Mouse (Mus musculus): Measurements from ENCODE around the gene Acap3. TPM values are rescaled to one million over a fixed set of nuclear protein-coding genes. Genes with fewer than 3 reads are reported as not detected.

The Acap3 gene
- polyA plus RNA-seq, 1 experiment from 2014 or later, result 8.2 TPM

DNA sequence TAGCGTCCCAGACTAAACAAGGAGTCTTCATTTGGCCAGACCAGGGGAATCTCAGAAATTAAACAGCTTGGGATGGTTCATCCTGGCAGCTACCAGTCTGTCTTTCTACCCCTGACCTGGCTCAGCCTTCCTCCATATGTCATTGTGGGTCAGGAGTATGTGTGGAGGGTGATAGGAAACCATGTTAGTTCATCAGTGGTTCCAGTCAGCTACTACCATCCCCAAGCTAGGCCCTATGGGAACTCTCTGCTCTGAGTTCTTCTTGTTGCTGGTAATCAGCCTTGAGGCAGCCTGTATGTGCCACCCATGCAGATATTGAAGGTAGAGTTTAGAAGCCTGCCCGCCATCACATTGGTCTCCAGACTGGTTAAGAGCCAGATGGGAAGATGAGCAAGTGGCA lies 6.7 kb downstream of the Acap3 start:
- Histone ChIP-seq H3K36me3 (peaks cover 26% of the 10 kb centered on the region), H3K4me1 (replicated peaks) (peaks cover 33% of the 10 kb centered on the region), H3K9me3 (replicated peaks) (no peaks in the 10 kb centered on the region), H3K27me3 (no peaks in the 10 kb centered on the region), H3K4me3 (no peak overlapping the region), H3K27ac (no peak overlapping the region), H3K4me2 (no peak overlapping the region), H3K9ac (no peak overlapping the region)
- no peak for ATAC-seq (replicated peaks; ENCODE audit: insufficient number of reproducible peaks, insufficient read depth, low FRiP score, low read depth)
- 100% methylated on average over 2 of the region's 2 CpGs for WGBS

DNA sequence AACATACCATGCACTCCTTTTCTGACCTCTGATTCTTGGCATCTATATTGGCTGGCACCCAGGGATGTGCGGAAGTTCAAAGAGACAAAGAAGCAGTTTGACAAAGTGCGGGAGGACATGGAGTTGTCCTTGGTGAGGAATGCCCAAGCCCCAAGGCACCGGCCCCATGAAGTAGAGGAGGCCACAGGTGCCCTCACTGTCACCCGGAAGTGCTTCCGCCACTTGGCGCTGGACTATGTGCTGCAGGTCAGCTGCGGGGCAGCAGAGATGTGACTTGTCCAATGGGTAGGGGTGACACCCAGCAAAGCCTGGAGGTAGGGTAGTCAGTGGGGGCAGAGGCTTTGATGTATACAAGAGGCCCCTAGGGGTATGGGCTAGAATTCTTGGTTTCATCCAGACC lies 7.7 kb downstream of the Acap3 start:
- H3K27ac ChIP-seq, result no peak overlapping the region
- H3K4me2 ChIP-seq, result no peak overlapping the region
- H3K4me3 ChIP-seq, result no peak overlapping the region
- H3K27me3 ChIP-seq, result no peaks in the 10 kb centered on the region
- no peak overlapping the region for H3K9ac ChIP-seq
- WGBS, result 87% methylated on average over 7 of the region's 7 CpGs
- peaks cover 36% of the 10 kb centered on the region for H3K36me3 ChIP-seq
- no peaks in the 10 kb centered on the region for H3K9me3 ChIP-seq (replicated peaks)
- ATAC-seq (replicated peaks; ENCODE audit: insufficient number of reproducible peaks, insufficient read depth, low FRiP score, low read depth), result no peak
- H3K4me1 ChIP-seq (replicated peaks), result peaks cover 24% of the 10 kb centered on the region

DNA sequence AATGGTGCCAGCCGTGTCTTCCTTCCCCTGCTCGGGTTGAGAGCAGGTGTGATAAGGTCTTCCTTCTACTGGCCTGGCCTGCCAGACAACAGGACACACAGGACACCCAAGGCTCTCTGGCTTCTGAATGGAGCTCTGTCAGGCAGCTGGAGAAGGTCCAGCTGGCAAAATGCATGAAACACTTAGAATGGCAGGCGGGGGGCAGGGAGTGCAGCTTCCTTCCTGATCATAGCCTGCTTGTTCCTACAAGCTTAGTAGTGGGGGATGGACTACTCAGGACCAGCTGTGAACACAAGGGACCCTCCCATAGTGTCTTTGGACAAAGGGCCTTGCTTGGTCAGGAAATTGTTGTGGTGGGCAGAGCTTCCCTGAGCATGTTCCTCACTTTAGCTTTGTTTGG lies 9.6 kb downstream of the Acap3 start:
- Histone ChIP-seq H3K27me3 (no peaks in the 10 kb centered on the region), H3K4me2 (no peak overlapping the region), H3K36me3 (peaks cover 45% of the 10 kb centered on the region), H3K27ac (no peak overlapping the region), H3K4me3 (no peak overlapping the region), H3K4me1 (replicated peaks) (peaks cover 12% of the 10 kb centered on the region), H3K9me3 (replicated peaks) (no peaks in the 10 kb centered on the region), H3K9ac (no peak overlapping the region)
- WGBS, result 29% methylated on average over 3 of the region's 3 CpGs
- ATAC-seq (replicated peaks; ENCODE audit: insufficient number of reproducible peaks, insufficient read depth, low FRiP score, low read depth), result 0 out of 2 replicates have a peak, but pooled peaks have one; percentile 44

DNA sequence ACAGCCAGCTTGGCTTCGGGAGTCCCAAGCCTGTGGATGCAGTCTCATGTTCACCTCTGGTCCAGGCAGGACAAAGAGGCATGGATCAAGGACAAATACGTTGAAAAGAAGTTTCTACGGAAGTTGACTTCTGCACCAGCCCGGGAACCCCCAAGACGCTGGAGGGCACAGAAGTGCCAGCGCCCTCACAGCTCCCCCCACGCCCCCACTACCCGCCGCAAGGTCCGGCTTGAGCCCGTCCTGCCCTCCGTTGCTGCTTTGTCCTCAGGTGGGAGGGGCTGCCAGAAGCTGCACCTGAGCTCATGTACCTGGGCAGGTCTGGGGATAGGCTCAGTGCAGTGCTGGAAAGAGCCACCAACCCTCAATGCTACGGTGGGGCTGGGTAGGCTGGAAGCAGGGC lies 11.6 kb downstream of the Acap3 start:
- H3K4me3 ChIP-seq, result no peak overlapping the region
- no peak overlapping the region for H3K27ac ChIP-seq
- peaks cover 12% of the 10 kb centered on the region for H3K4me1 ChIP-seq (replicated peaks)
- H3K27me3 ChIP-seq, result no peaks in the 10 kb centered on the region
- ATAC-seq (replicated peaks; ENCODE audit: insufficient number of reproducible peaks, insufficient read depth, low FRiP score, low read depth), result no peak
- H3K36me3 ChIP-seq, result peaks cover 40% of the 10 kb centered on the region; the same call in 1 of the 2 replicates
- H3K9ac ChIP-seq, result no peak overlapping the region
- WGBS, result 92% methylated on average over 13 of the region's 13 CpGs
- H3K4me2 ChIP-seq, result no peak overlapping the region
- H3K9me3 ChIP-seq (replicated peaks), result no peaks in the 10 kb centered on the region

DNA sequence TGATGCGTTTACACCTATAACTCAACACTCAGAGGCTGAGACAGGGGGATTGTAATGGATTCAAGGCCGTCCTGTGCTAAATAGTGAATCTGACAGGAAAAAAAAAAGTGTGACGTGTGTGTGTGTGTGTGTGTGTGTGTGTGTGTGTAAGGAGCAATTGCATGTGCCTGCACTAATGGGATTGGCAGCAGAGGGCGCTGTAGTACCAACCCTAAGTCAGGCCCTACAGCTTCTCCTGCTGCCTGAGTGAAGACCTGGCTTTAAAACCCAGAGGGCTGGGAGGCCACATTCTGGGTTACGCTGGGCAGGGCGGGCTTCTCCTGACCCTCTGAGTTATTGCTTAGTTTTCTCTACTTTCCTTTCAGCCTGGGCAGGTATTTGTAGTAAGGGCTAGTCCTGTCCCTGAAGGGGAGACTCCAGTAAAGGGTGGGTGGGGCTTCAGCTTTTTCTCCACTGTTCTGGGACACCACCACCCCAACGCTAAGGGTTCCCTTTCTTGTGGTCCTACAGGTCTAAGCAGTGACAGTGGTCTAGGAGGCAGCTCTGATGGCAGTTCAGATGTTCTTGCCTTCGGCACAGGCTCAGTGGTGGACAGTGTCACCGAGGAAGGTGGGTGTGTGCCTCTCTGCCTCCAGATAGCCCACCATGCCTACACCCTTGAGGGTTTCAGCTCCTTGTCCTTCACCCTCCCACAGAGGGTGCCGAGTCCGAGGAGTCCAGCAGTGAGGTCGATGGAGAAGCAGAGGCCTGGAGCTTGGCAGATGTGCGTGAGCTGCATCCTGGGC lies 12.9 kb downstream of the Acap3 start:
- no peak overlapping the region for H3K4me2 ChIP-seq
- ATAC-seq (replicated peaks; ENCODE audit: insufficient number of reproducible peaks, insufficient read depth, low FRiP score, low read depth), result no peak
- no peak overlapping the region for H3K9ac ChIP-seq
- 92% methylated on average over 13 of the region's 13 CpGs for WGBS
- peaks cover 37% of the 10 kb centered on the region; the same call in 1 of the 2 replicates for H3K36me3 ChIP-seq
- H3K4me3 ChIP-seq, result no peak overlapping the region
- H3K27ac ChIP-seq, result no peak overlapping the region
- H3K9me3 ChIP-seq (replicated peaks), result no peaks in the 10 kb centered on the region
- peaks cover 12% of the 10 kb centered on the region for H3K4me1 ChIP-seq (replicated peaks)
- H3K27me3 ChIP-seq, result no peaks in the 10 kb centered on the region

DNA sequence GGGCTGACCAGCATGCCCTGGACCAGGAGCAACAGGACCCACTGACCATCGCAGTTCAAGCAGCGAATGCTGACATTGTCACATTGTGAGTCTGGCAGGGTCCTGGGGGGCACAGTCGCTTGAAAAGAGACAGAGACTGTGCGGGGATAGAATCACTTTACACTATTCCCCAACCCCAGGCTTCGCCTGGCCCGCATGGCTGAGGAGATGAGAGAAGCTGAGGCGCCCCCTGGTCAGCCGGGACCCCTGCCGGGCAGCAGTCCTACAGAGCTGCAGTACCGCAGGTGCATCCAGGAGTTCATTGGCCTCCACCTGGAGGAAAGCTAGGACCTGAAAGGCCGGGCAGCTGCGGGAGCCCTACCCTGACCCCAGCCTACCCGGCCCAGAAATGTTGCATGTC lies 14.0 kb downstream of the Acap3 start:
- Histone ChIP-seq H3K4me3 (no peak overlapping the region), H3K27ac (no peak overlapping the region), H3K9ac (no peak overlapping the region), H3K27me3 (no peaks in the 10 kb centered on the region), H3K4me2 (no peak overlapping the region), H3K36me3 (peaks cover 32% of the 10 kb centered on the region; the same call in 1 of the 2 replicates), H3K4me1 (replicated peaks) (peaks cover 12% of the 10 kb centered on the region), H3K9me3 (replicated peaks) (no peaks in the 10 kb centered on the region)
- 87% methylated on average over 13 of the region's 13 CpGs for WGBS
- no peak for ATAC-seq (replicated peaks; ENCODE audit: insufficient number of reproducible peaks, insufficient read depth, low FRiP score, low read depth)

DNA sequence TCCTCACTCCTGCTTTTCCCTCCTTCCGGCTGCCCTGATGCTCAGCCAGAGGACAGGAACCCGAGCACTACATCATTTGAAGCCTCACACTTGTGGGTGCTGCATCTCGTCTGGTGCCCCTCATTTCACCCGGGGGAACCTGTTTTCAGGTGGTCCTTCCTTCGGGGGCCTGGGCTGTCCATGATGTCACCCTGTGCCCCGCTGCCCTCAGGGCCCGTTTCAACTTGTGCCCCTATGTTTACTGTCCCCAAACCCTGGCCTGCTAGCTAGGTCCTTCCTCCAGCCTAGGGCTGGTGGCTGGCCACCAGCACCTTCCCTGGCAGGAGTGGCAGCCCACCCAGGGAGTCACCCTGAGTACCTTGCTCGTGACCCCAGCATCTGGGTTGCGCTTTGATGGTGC lies 14.5 kb downstream of the Acap3 start:
- Histone ChIP-seq H3K4me2 (no peak overlapping the region), H3K27me3 (no peaks in the 10 kb centered on the region), H3K9me3 (replicated peaks) (no peaks in the 10 kb centered on the region), H3K9ac (no peak overlapping the region), H3K4me3 (no peak overlapping the region), H3K4me1 (replicated peaks) (peaks cover 7% of the 10 kb centered on the region), H3K27ac (no peak overlapping the region), H3K36me3 (peaks cover 32% of the 10 kb centered on the region; the same call in 1 of the 2 replicates)
- no peak for ATAC-seq (replicated peaks; ENCODE audit: insufficient number of reproducible peaks, insufficient read depth, low FRiP score, low read depth)
- WGBS, result 84% methylated on average over 9 of the region's 9 CpGs

DNA sequence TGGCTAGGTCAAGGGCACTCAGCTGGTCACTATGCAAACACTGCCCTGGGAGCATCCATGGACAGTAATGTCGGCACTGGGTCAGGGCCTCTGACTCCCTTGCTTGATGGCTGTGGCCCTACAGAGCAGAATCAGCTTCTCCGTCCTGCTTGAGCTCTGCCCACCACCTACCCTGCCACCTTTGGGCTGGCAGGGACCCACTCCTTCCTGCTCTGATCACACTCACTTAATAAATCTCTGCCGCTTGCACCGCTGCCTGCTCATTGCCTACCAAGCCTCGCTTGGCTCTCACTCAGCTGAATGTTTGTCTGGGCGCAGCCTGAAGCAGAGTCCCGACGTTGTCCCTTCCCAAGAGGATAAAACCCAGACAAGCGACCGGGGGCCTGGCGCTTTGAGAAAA lies 15.4 kb downstream of the Acap3 start:
- Histone ChIP-seq H3K4me3 (no peak overlapping the region), H3K27me3 (no peaks in the 10 kb centered on the region), H3K9me3 (replicated peaks) (no peaks in the 10 kb centered on the region), H3K36me3 (peaks cover 31% of the 10 kb centered on the region; the same call in 1 of the 2 replicates), H3K4me1 (replicated peaks) (no peaks in the 10 kb centered on the region), H3K27ac (no peak overlapping the region), H3K4me2 (no peak overlapping the region), H3K9ac (no peak overlapping the region)
- ATAC-seq (replicated peaks; ENCODE audit: insufficient number of reproducible peaks, insufficient read depth, low FRiP score, low read depth), result no peak
- WGBS, result 66% methylated on average over 11 of the region's 11 CpGs

DNA sequence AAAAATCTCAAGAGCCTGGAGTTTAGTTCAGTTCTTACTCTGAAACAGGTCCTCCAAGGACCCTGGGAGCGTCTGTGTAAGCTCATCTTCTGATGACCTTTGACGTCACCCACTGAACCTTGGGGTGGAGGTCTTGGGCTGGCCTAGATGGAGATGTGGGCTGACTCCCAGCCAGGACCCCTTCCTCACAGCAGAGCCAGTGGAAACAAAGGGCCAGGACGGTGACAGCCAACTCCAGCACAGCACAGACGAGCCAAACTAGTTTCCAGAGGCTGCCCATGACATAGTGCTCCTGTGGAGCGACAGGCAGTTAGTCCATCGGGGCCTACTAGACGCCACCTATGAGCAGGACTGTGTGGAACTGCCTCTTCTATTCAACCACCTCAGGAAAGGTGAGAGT lies 16.7 kb downstream of the Acap3 start:
- WGBS, result 70% methylated on average over 7 of the region's 7 CpGs
- no peak overlapping the region for H3K4me2 ChIP-seq
- no peaks in the 10 kb centered on the region for H3K4me1 ChIP-seq (replicated peaks)
- ATAC-seq (replicated peaks; ENCODE audit: insufficient number of reproducible peaks, insufficient read depth, low FRiP score, low read depth), result no peak
- no peak overlapping the region for H3K27ac ChIP-seq
- H3K9ac ChIP-seq, result no peak overlapping the region
- H3K9me3 ChIP-seq (replicated peaks), result no peaks in the 10 kb centered on the region
- H3K36me3 ChIP-seq, result peaks cover 19% of the 10 kb centered on the region; the same call in 1 of the 2 replicates
- no peak overlapping the region for H3K4me3 ChIP-seq
- no peaks in the 10 kb centered on the region for H3K27me3 ChIP-seq

DNA sequence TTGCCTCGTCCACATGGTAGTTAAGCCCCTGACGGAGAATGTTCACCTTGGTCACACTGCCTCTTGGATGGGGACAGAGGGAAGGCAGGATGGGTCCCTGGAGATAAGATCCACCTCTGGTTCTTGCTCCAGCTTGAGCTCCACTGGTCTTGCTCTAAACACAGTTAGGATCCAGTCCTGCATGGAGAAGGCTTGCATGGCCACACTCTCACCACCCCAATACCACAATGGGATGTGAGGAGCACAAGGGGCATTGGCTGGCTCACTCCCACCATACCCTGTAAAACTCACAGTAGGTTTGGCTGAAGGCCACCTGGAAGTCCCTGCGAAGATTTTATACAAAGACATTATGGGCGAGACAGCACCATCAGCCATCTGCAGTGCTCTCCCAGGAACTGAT lies 17.1 kb downstream of the Acap3 start:
- WGBS, result 81% methylated on average over 4 of the region's 4 CpGs
- H3K27me3 ChIP-seq, result no peaks in the 10 kb centered on the region
- no peak overlapping the region for H3K9ac ChIP-seq

DNA sequence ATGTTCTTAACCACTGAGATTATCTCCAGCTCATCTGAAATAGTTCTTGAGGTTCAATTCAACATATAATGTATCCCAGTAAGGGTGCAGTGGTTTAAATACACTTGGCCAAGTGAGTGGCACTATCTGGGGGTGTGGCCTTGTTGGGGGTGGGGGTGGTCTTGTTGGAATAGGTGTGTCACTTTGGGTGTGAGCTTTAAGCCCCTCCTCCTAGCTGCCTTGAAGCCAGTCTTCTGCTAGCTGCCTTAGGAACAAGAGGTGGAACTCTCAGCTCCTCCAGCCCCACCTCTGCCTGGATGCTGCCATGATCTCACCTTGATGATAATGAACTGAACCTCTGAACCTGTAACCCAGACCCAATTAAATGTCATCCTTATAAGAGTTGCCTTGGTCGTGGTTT lies 40.4 kb downstream of the Acap3 start:
- Histone ChIP-seq H3K4me2 (no peak overlapping the region), H3K36me3 (no peaks in the 10 kb centered on the region), H3K4me3 (no peak overlapping the region), H3K27me3 (peaks cover 4% of the 10 kb centered on the region), H3K9ac (no peak overlapping the region), H3K9me3 (replicated peaks) (no peaks in the 10 kb centered on the region), H3K27ac (no peak overlapping the region), H3K4me1 (replicated peaks) (no peaks in the 10 kb centered on the region)
- 58% methylated on average over 1 of the region's 1 CpGs for WGBS
- no peak for ATAC-seq (replicated peaks; ENCODE audit: insufficient number of reproducible peaks, insufficient read depth, low FRiP score, low read depth)

More for the DNA sequence above, 17.1 kb downstream of the Acap3 start:
- Histone ChIP-seq H3K4me2 (no peak overlapping the region), H3K27ac (no peak overlapping the region), H3K4me3 (no peak overlapping the region), H3K36me3 (peaks cover 15% of the 10 kb centered on the region; the same call in 1 of the 2 replicates), H3K4me1 (replicated peaks) (no peaks in the 10 kb centered on the region), H3K9me3 (replicated peaks) (no peaks in the 10 kb centered on the region)
- no peak for ATAC-seq (replicated peaks; ENCODE audit: insufficient number of reproducible peaks, insufficient read depth, low FRiP score, low read depth)

DNA sequence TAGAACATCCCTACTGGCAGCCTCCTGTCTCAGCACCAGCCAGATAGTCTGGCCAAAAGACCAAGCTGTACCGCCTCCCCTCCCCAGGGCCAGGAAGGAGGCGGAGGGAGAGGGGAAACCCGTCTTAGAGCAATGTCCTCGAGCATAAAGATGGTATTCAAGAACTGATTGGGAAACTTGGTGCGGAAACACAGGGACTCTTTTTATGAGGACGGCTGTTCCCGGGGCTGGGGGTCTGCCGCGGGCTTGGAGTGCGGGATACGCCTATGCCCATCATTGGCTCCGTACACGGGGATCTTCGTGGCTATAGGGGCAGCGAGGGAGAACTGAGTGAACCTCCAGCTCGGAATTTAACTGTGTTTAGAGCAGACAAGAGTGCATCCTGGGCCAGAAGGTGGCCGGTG lies 51.4 kb downstream of the Acap3 start:
- peaks cover 21% of the 10 kb centered on the region for H3K4me1 ChIP-seq (replicated peaks)
- peak overlapping the region; percentile 84 for H3K27ac ChIP-seq
- peak; percentile 4; the same call in 1 of the 2 replicates for ATAC-seq (replicated peaks; ENCODE audit: insufficient number of reproducible peaks, insufficient read depth, low FRiP score, low read depth)
- WGBS, result under 1% methylated on average over 17 of the region's 17 CpGs
- H3K9ac ChIP-seq, result peak overlapping the region; percentile 75
- H3K9me3 ChIP-seq (replicated peaks), result no peaks in the 10 kb centered on the region
- peaks cover 9% of the 10 kb centered on the region; the same call in 1 of the 2 replicates for H3K36me3 ChIP-seq
- H3K4me2 ChIP-seq, result peak overlapping the region; percentile 97
- no peaks in the 10 kb centered on the region for H3K27me3 ChIP-seq
- peak overlapping the region; percentile 97 for H3K4me3 ChIP-seq
